Mouse (Mus musculus): ENCODE results near the gene Sap30. TPM values are rescaled to one million over a fixed set of nuclear protein-coding genes. Genes with fewer than 3 reads are reported as not detected.

Sap30 gene
- polyA plus RNA-seq, 1 experiment from 2014 or later = 46.6 TPM

DNA sequence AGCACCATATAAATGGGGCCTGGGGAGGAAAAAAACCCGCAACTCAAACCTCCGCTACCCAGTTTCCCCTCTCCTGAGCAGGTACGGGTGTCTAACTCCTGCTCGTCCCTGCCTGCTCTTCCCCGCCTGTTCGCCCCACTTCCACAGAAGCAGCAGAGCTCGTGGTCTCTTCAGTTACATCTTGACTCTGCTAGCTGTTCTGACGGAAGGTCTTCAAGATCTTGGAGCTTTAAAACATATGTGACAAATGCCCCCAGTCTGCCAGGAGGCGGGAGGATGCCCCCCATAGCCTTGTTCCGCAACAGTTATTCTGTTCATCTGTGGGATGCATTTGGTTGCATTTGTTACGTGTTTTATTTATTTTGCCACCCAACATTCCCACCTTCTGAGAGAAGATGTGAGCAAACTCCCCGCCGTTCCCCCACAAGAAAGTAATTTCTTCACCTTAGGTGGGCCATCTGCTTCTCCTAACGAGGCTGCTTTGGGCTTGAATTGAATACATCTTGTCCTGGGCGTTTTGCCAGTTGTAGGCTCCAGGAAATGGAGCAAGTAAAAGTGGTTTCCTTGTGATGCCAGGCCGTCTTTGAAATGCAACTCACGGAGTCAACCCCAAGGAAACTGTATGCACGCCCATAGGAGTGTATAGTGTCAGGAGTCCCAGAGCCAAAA lies 51.8 kb downstream of the Sap30 start:
- no peak overlapping the region for H3K4me2 ChIP-seq
- WGBS = 53% methylated on average over 18 of the region's 18 CpGs
- H3K27me3 ChIP-seq = no peaks in the 10 kb centered on the region
- H3K27ac ChIP-seq = no peak overlapping the region
- no peak overlapping the region for H3K9ac ChIP-seq
- no peak for ATAC-seq (replicated peaks; ENCODE audit: insufficient number of reproducible peaks, insufficient read depth, low FRiP score, low read depth)
- H3K9me3 ChIP-seq (replicated peaks) = no peaks in the 10 kb centered on the region
- H3K4me3 ChIP-seq = no peak overlapping the region
- 0 out of 2 replicates have a peak, but pooled peaks cover 3% of the 10 kb centered on the region for H3K4me1 ChIP-seq (replicated peaks)
- no peaks in the 10 kb centered on the region for H3K36me3 ChIP-seq

DNA sequence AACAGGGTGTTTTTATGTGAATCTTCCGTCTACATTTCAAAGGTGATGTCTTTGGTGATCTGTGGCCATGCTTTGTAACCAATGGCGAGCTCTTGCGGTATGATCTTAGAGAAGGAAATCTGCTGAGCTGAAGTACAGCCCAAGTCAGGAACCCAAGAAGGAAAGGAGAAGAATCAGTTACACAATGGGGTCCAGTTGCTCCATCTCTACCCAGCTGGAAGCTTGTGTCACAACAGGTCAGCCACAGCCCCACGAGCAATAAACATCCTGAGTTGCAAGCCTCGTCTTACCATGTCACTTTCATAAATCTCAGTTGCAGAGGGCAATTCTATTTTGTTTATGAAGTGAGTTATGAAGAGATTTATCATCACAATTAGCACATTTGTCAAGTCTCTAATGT lies 54.9 kb downstream of the Sap30 start:
- ATAC-seq (replicated peaks; ENCODE audit: insufficient number of reproducible peaks, insufficient read depth, low FRiP score, low read depth) = no peak
- Histone ChIP-seq H3K4me3 (no peak overlapping the region), H3K27me3 (no peaks in the 10 kb centered on the region), H3K9ac (no peak overlapping the region), H3K27ac (no peak overlapping the region), H3K36me3 (no peaks in the 10 kb centered on the region), H3K4me1 (replicated peaks) (0 out of 2 replicates have a peak, but pooled peaks cover 3% of the 10 kb centered on the region), H3K9me3 (replicated peaks) (no peaks in the 10 kb centered on the region), H3K4me2 (no peak overlapping the region)
- WGBS = 83% methylated on average over 5 of the region's 5 CpGs

Other genes starting within 250 kb of the Sap30 start
- gene Hand2, start 166.9 kb downstream of the Sap30 start, polyA plus RNA-seq (2015; fragmentation: Nextera tagmentation; extraction: Ambion mirVana) = 8.7 and 11.8 TPM in 2 replicates
- 1.7 and 2.4 TPM in 2 replicates for gene Scrg1, start 31.9 kb downstream of the Sap30 start, polyA plus RNA-seq (2015; fragmentation: Nextera tagmentation; extraction: Ambion mirVana)
- gene Hmgb2, start 24.0 kb upstream of the Sap30 start, polyA plus RNA-seq (2015; fragmentation: Nextera tagmentation; extraction: Ambion mirVana) = 181 and 273 TPM in 2 replicates
- gene Galnt7, start 165.2 kb upstream of the Sap30 start, polyA plus RNA-seq (2015; fragmentation: Nextera tagmentation; extraction: Ambion mirVana) = 5.2 and 7.6 TPM in 2 replicates

Data from heart, embryonic 15.5 days (tissue).